Mouse (Mus musculus) limb, embryonic 12.5 days (tissue): Measurements from ENCODE around the gene 3110009E18Rik. TPM values are rescaled to one million over a fixed set of nuclear protein-coding genes. Genes with fewer than 3 reads are reported as not detected.

ENCODE experiments used
- ATAC-seq: fragments of 200-750 bp; cut with Nextera tagmentation; 2 replicates; pipeline ENCODE4 v1.8.0; 2017; ENCODE audit warnings: low read depth, moderate TSS enrichment; ENCODE audit not compliant: insufficient number of reproducible peaks, insufficient read depth, low FRiP score, low TSS enrichment
- H3K27ac ChIP-seq: fragments of 300-500 bp; sonication (generic); 2 replicates; pipeline ENCODE4 v1.5.1; 2016; ENCODE audit warnings: mild to moderate bottlenecking, moderate library complexity
- H3K27me3 ChIP-seq: fragments of 300-500 bp; sonication (generic); 2 replicates; pipeline ENCODE4 v1.6.1; 2016; ENCODE audit warnings: mild to moderate bottlenecking, moderate library complexity
- H3K36me3 ChIP-seq: fragments of 300-500 bp; sonication (generic); 2 replicates; pipeline ENCODE4 v1.6.1; 2016; ENCODE audit warnings: mild to moderate bottlenecking, moderate library complexity
- H3K4me1 ChIP-seq: fragments of 300-500 bp; sonication (generic); replicated peaks from 2 replicates; pipeline ENCODE4 v1.6.1; 2016
- H3K4me2 ChIP-seq: fragments of 300-500 bp; sonication (generic); 2 replicates; pipeline ENCODE4 v1.6.1; 2016; ENCODE audit warnings: mild to moderate bottlenecking, moderate library complexity
- H3K4me3 ChIP-seq: fragments of 300-500 bp; sonication (generic); replicated peaks from 2 replicates; pipeline ENCODE4 v1.5.1; 2016; ENCODE audit warnings: mild to moderate bottlenecking
- H3K9ac ChIP-seq: fragments of 300-500 bp; sonication (generic); replicated peaks from 2 replicates; pipeline ENCODE4 v1.6.1; 2016; ENCODE audit warnings: mild to moderate bottlenecking, moderate library complexity
- H3K9me3 ChIP-seq: fragments of 300-500 bp; sonication (generic); 2 replicates; pipeline ENCODE4 v1.6.1; 2016; ENCODE audit warnings: mild to moderate bottlenecking, moderate library complexity
- WGBS: fragments of 180-500 bp; shearing (Covaris S2); methylation state at CpG from one replicate; pipeline ENCODE4 v1.1.7; 2016; 5-methylcytosine and 5-hydroxymethylcytosine counted together
- polyA plus RNA-seq: library from polyadenylated mRNA; unstranded; fragments of >200 nt; fragmentation: Nextera tagmentation; extraction: Ambion mirVana; gene quantifications from 2 replicates; pipeline ENCODE4 v1.2.1, GENCODE M21; 2016

3110009E18Rik gene
- 19.3 and 23.7 TPM in 2 replicates for polyA plus RNA-seq

GRCm38 (mm10) chr1:120120969-120121811, at the start of gene 3110009E18Rik, which contains the start of gene Dbi:
TSS of gene 3110009E18Rik (plus strand) at chr1:120121187.
TSS of gene Dbi (minus strand) at chr1:120121078.
- peak; percentile 91 for ATAC-seq
- WGBS = 2% methylated on average over 52 of the region's 52 CpGs
- no peaks in the 10 kb centered on the region for H3K9me3 ChIP-seq

GRCm38 (mm10) chr1:120072900-120073299, 48.1 kb upstream of the 3110009E18Rik start:
- H3K36me3 ChIP-seq = no peaks in the 10 kb centered on the region
- H3K27ac ChIP-seq = no peak overlapping the region
- peaks cover 25% of the 10 kb centered on the region for H3K4me1 ChIP-seq
- no peaks in the 10 kb centered on the region for H3K9me3 ChIP-seq
- H3K9ac ChIP-seq = peak overlapping the region; percentile 45; the same call in 1 of the 2 replicates
- peak overlapping the region; percentile 88 for H3K4me2 ChIP-seq
- WGBS = 12% methylated on average over 16 of the region's 16 CpGs
- peak overlapping the region; percentile 42 for H3K4me3 ChIP-seq
- peaks cover 45% of the 10 kb centered on the region for H3K27me3 ChIP-seq
- ATAC-seq = no peak

More at GRCm38 (mm10) chr1:120120969-120121811, at the start of gene 3110009E18Rik, which contains the start of gene Dbi:
- peak within 1 kb of the TSS; percentile 72 for H3K9ac ChIP-seq
- H3K4me3 ChIP-seq = peak within 1 kb of the TSS; percentile 60
- peak within 1 kb of the TSS; percentile 90 for H3K27ac ChIP-seq
- peaks cover 23% of the 10 kb centered on the region for H3K4me1 ChIP-seq
- no peaks in the 10 kb centered on the region for H3K27me3 ChIP-seq
- H3K36me3 ChIP-seq = peaks cover 14% of the 10 kb centered on the region
- H3K4me2 ChIP-seq = peak within 1 kb of the TSS; percentile 76

- Histone ChIP-seq H3K4me3 (peak within 1 kb of the TSS; percentile 42), H3K9me3 (no peaks in the 10 kb centered on the region), H3K36me3 (no peaks in the 10 kb centered on the region), H3K4me1 (peaks cover 28% of the 10 kb centered on the region), H3K27me3 (peaks cover 45% of the 10 kb centered on the region), H3K27ac (no peak within 1 kb of the TSS), H3K4me2 (peak within 1 kb of the TSS; percentile 88), H3K9ac (peak within 1 kb of the TSS; percentile 45)
- 1% methylated on average over 40 of the region's 40 CpGs for WGBS
- peak; percentile 71 for ATAC-seq
Measured at GRCm38 (mm10) chr1:120073519-120074306, 47.3 kb upstream of the 3110009E18Rik start, which contains the start of gene Tmem37. TSS of gene Tmem37 (minus strand) at chr1:120074074.

- H3K9me3 ChIP-seq = no peaks in the 10 kb centered on the region
- H3K27ac ChIP-seq = no peak overlapping the region
- peak overlapping the region; percentile 42; the same call in 1 of the 2 replicates for H3K4me3 ChIP-seq
- no peak for ATAC-seq
- H3K36me3 ChIP-seq = no peaks in the 10 kb centered on the region
- H3K4me1 ChIP-seq = peaks cover 28% of the 10 kb centered on the region
- 24% methylated on average over 4 of the region's 4 CpGs for WGBS
- H3K9ac ChIP-seq = no peak overlapping the region
- H3K4me2 ChIP-seq = peak overlapping the region; percentile 88
- peaks cover 45% of the 10 kb centered on the region for H3K27me3 ChIP-seq
Measured at GRCm38 (mm10) chr1:120074307-120074702, 46.7 kb upstream of the 3110009E18Rik start.

GRCm38 (mm10) chr1:120074931-120075330, 46.1 kb upstream of the 3110009E18Rik start:
- Histone ChIP-seq H3K27me3 (peaks cover 44% of the 10 kb centered on the region), H3K4me2 (no peak overlapping the region), H3K4me1 (peaks cover 28% of the 10 kb centered on the region), H3K27ac (no peak overlapping the region), H3K9ac (no peak overlapping the region), H3K4me3 (no peak overlapping the region), H3K9me3 (no peaks in the 10 kb centered on the region), H3K36me3 (no peaks in the 10 kb centered on the region)
- no peak for ATAC-seq
- WGBS = 68% methylated on average over 4 of the region's 4 CpGs

DNA sequence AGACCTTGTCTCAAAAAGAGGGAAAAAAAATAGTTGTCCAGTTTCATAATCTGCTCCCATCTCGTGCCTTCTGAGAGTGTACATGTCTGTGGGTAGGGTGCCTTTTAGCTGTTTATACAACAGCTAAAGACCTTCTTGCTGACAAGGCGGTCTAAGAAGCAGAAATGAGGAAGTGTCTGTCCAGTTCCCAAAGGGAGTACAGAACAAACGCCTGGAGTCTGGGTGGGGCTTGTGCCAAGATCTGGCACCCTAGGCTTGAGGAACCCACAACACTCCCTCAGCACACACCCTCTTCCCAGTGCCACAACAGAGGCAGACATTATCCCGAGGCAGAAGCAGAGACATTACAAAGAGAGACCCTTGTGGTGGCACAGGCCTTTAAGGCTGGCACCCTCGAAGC, 45.5 kb upstream of the 3110009E18Rik start:
- H3K4me3 ChIP-seq = no peak overlapping the region
- no peak for ATAC-seq
- no peak overlapping the region for H3K4me2 ChIP-seq

DNA sequence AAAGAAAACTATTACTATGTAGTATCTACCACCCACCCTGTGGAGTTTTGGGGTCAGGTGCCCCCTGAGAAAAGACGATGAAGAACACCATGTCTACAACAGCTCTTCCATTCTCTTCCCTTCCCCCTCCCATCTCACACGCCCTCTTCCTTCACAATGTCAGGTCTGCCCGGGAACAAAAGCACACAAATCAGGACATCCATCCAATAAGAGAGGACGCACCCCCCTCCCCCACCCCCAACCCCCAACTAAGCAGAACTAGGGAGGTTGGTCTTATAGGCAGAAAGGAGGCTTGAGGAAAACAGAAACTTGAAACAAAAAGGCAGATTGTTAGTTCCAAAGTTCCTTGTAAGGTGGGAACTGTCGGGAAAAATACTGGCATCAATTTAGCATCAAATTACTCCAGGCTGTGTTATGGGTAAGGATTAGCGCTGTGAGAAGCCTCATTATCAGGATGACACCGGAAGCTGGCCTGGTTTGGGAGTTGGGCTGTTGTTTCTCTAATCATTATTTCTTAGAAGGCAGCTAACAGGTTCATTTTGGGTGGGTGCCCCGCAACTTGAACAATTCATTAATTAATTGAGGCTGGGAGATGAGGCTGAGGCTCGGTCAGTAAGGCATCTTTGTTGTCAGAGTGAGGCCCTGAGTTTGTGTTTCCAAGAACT, 43.1 kb upstream of the 3110009E18Rik start:
- Histone ChIP-seq H3K36me3 (no peaks in the 10 kb centered on the region), H3K4me2 (no peak overlapping the region), H3K4me1 (peaks cover 28% of the 10 kb centered on the region), H3K27me3 (peaks cover 23% of the 10 kb centered on the region), H3K9ac (no peak overlapping the region), H3K4me3 (no peak overlapping the region), H3K27ac (no peak overlapping the region), H3K9me3 (no peaks in the 10 kb centered on the region)
- no peak for ATAC-seq
- 16% methylated on average over 9 of the region's 9 CpGs for WGBS

More for the DNA sequence above, 45.5 kb upstream of the 3110009E18Rik start:
- WGBS = 81% methylated on average over 5 of the region's 5 CpGs
- peaks cover 41% of the 10 kb centered on the region for H3K27me3 ChIP-seq
- no peaks in the 10 kb centered on the region for H3K36me3 ChIP-seq
- H3K9ac ChIP-seq = no peak overlapping the region
- no peak overlapping the region for H3K27ac ChIP-seq
- H3K9me3 ChIP-seq = no peaks in the 10 kb centered on the region
- peaks cover 28% of the 10 kb centered on the region for H3K4me1 ChIP-seq

DNA sequence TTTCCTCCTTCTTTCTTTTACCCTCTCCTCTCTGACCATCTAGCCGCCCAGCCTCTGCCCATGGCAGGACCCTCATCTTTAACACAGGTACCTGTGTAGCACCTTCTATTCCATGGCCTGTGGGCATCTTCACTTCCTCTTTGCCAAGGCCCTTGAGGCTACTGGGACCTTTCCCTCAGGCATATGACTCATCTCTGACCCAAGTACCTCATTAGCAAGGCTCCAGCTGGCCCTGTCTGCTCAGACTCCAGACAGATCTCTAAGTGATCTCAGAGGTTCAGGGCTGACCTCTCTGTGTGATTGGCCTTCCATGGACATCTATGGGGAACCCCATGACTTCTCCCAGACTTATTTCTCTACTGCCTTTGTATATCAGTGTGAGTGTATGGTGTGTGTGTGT, 40.4 kb upstream of the 3110009E18Rik start:
- no peak overlapping the region for H3K9ac ChIP-seq
- no peaks in the 10 kb centered on the region for H3K36me3 ChIP-seq
- no peak overlapping the region for H3K4me2 ChIP-seq
- no peak overlapping the region for H3K4me3 ChIP-seq
- no peak overlapping the region for H3K27ac ChIP-seq
- 86% methylated on average over 1 of the region's 1 CpGs for WGBS
- peaks cover 11% of the 10 kb centered on the region for H3K4me1 ChIP-seq
- no peaks in the 10 kb centered on the region for H3K9me3 ChIP-seq
- H3K27me3 ChIP-seq = peaks cover 3% of the 10 kb centered on the region; the same call in 1 of the 2 replicates
- ATAC-seq = no peak

DNA sequence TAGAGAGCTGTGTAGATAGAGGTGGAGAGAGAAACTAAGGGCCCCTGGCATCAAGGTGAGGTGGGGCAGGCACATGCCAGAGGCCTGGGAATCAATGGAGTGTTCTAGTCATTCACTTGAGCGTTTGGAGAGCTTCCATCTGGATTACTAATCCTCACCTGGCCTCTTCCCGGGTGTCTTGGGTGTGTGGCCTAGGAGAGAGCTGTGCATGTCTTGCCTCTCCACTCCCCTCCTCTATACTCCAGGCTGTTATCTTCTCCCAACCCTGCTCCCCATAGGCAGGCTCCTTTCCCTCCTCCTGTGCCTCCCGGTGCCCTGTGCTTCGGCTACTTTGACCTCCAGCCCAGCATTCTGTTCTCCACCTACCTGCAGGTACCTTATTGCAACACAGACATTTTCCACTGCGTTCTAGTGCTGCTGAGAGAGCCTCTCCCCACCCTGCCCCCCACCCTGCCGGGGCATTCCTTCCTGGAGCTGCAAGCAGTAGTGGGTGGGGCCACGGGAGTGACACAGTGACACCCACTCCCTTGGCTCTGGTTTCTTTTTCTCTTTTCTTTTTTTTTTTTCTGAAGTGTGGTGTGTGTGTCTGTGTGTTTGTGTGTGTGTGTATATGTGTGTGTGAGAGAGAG, 37.9 kb upstream of the 3110009E18Rik start:
- no peaks in the 10 kb centered on the region for H3K27me3 ChIP-seq
- ATAC-seq = no peak
- H3K9me3 ChIP-seq = no peaks in the 10 kb centered on the region
- H3K36me3 ChIP-seq = no peaks in the 10 kb centered on the region
- H3K27ac ChIP-seq = no peak overlapping the region
- no peak overlapping the region for H3K4me3 ChIP-seq
- peaks cover 7% of the 10 kb centered on the region for H3K4me1 ChIP-seq
- 29% methylated on average over 7 of the region's 7 CpGs for WGBS
- H3K4me2 ChIP-seq = no peak overlapping the region
- H3K9ac ChIP-seq = no peak overlapping the region

GRCm38 (mm10) chr1:120083921-120084517, 37.0 kb upstream of the 3110009E18Rik start:
- Histone ChIP-seq H3K9ac (no peak overlapping the region), H3K4me2 (no peak overlapping the region), H3K9me3 (no peaks in the 10 kb centered on the region), H3K27ac (no peak overlapping the region), H3K27me3 (no peaks in the 10 kb centered on the region), H3K36me3 (no peaks in the 10 kb centered on the region), H3K4me3 (no peak overlapping the region), H3K4me1 (peaks cover 6% of the 10 kb centered on the region)
- WGBS = 43% methylated on average over 5 of the region's 5 CpGs
- ATAC-seq = no peak
